Mouse (Mus musculus) common myeloid progenitor, adult 5-6 weeks (primary cell): ENCODE results near the gene Ptpru. TPM values are rescaled to one million over a fixed set of nuclear protein-coding genes. Genes with fewer than 3 reads are reported as not detected.
"Not testable (repeated sequence)": the region's sequence is repeated elsewhere in the genome, so short reads cannot be mapped to it uniquely, and the experiment has no call there.

ENCODE experiments used
- ATAC-seq: replicated peaks from 2 replicates; pipeline ENCODE4 v1.8.0; 2016; ENCODE audit warnings: low read depth, mild to moderate bottlenecking, moderate TSS enrichment, inconsistent platforms; ENCODE audit not compliant: poor library complexity, severe bottlenecking
- total RNA-seq: library from RNA; stranded (forward); fragments of 200-1000, 187-1606 nt; gene quantifications from 2 replicates; pipeline ENCODE4 v1.2.3, GENCODE M21; 2017

Gene Ptpru
- total RNA-seq, 1 experiment from 2014 or later = 0.27 TPM

DNA sequence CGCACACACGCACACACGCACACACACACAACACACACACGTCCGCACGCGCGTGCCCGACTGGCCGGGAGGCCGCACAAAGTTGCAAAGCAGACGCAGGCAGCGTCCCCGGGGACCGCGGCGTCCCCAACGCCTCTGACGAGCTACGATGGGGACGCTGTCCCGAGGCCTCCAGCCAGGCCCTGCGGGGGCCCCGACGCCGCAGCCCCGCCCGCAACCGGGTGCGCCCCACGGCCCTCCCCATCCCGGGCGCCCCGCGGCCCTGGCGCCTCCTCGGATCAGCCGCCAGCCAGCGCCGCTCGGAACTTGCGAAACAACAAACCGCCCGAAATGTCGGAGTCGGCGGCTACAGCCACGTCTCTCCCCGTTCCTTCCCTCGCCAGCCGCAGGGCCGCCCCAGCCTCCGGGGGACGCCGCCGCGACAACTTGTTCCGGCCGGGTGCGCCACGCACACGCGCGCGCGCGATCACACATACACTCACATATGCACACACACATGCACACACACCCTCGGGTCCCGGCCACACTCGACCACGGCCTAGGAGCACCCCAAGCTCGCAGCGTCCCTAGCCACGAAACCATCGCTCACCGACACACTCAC, 1.1 kb downstream of the Ptpru start:
- ATAC-seq = peak; percentile 21

DNA sequence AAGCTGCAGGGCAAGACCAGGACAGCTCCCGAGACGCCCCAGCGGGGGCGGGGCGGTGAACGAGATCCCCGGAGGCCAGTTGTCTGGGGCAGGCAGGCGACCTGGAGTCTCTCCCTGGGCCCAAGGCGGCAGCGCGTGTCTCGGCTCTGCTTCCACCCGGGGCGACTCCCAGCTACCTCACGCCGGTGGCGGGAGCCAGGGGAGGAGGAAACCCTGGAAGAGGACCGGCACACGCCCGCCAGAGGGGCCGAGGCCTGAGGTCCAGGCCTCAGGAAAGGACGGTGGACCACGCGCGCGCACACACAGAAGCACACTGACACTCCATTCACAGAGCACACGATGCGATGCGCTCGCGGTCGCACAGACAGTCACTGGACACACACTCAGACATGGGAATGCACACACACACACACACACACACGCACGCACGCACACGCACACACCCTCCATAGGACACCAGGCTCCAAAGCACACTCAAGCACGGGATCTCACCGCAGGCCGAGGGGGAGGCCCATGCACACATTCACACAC, 1.7 kb downstream of the Ptpru start:
- peak; percentile 30; the same call in 1 of the 2 replicates for ATAC-seq

DNA sequence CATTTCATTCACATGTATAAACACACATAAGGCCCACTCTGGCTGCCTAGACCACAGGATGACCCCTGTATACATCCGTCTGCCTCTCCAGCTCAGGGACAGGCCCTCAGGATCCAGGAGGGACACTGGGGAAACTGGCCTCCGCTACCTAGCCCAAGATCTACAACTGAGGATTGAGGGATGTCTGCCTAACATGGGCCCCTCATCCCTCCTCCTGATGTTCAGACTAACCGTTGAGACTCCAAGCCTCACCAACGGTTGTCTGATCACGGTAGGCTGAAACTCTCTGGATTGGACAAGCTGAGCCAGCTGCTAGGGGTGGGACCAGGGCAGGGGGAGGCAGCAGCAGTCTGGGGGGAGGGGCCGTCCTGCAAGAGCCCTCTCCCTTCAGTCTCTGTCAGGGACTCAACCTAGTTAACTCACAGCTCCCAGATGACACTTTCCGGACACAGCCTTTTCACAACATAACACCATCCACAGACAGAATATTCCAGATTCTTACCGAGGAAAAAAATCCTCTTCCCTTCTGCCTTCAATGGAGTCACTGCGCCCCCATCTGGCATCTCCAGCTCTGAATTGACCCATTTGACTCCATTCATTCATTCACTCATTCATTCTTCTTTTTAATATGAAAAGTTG, 4.0 kb downstream of the Ptpru start:
- ATAC-seq = no peak

DNA sequence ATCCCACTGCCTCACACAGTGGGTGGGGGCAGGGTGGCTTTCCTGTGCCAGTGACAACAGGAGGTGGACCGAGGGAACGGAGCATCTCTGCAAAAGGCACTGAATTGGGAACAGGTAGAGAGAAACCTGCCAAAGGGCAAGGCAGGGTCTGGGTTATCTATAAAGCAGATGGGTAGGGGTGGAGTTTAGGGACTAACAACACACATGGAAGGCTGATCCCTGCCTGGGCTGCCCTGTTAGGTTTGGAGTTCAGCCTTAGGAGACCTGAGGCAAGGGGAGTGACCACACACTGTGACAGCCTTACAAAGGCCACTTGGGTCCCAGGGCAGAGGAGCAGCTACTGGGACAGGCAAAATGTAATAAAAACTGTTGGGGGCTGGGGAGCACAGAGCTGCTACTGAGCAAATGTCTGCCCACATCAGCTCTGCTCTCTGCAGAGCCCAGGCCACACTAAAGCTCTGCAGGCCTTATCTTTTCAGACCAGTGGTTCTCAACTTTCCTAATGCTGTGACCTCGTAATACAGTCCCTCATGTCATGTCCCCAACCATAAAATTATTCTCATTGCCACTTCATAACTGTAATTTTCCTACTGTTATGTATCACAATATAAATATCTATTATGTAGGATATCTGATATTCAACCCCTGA, 5.2 kb downstream of the Ptpru start:
- ATAC-seq = no peak

DNA sequence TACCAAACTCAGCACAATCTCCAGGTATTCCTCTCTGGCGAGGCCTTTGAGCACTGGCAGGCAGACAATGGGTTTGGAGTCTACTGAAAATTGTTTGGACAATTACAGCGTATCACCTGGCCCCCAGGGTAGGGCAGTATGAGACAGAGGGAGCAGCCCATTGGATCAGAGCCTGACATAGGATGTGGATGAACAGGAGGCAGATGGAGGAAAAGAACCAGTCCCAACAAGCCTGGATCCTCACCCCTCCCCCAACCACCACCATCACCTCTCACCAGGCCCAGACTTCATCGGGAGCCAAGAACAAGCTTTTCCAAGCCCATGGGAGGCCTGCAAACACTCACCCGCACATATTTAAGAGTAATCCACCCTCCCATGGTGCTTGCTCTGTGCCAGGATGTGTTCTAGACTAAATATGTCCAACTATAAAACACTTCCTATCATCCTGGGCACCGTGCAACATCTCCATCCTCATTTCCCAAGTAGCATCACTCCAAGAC, 6.5 kb downstream of the Ptpru start:
- ATAC-seq = no peak

DNA sequence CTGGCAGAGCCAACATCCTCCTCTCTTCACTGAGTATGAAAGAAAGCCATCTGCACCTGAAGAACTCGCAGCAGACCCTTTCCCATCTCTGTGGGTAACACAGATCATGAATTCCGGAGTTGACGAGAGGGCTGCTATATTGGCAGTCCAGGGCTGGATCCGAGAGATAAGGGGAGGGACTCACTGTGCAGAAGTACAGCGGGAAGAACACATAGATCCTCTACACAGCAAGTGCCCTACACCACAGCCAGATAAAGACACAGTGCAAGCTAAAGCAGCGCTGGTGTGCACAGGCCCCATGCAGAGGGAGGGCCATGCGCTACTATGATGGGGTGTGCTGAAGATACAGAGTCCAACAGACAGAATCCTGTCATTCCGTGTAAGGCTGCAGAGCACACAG, 9.0 kb downstream of the Ptpru start:
- no peak for ATAC-seq

DNA sequence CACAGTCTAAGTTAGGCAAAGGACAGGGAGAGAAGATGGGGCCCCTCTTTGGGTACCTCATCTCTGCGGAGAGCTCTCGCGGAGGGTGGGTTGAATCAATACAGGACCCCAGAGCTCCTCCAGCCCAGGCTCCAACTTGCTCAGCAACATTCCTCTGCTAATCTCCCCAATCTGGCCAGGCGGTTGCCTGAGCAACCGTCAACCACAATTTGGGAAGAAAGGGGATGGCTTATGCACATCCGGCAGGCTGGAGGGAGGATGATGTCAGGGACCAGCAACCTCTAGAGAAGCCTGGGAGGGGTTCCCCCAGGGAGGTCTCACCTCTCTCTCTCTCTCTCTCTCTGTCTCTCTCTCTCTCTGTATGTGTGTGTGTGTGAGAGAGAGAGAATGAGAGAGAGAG, 11.2 kb downstream of the Ptpru start:
- no peak for ATAC-seq

DNA sequence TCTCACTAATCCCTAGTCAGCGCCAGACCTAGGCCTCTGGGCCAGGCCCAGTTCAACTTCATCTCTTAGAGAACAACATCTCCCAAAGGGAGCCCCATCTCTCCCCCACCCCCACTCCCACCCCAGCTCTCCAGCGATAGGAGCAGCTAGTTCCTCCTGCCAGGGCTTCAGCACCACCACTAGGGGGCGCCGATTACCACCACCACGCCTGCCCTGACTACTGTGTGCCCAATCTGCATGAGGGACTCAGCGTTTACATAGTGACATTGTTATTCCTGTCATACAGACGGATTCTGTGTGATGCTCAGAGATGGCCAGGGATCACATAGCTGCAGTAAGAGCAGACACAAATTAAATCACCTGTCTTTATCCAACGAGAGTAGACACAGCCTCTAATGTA, 12.3 kb downstream of the Ptpru start:
- peak; percentile 84 for ATAC-seq

DNA sequence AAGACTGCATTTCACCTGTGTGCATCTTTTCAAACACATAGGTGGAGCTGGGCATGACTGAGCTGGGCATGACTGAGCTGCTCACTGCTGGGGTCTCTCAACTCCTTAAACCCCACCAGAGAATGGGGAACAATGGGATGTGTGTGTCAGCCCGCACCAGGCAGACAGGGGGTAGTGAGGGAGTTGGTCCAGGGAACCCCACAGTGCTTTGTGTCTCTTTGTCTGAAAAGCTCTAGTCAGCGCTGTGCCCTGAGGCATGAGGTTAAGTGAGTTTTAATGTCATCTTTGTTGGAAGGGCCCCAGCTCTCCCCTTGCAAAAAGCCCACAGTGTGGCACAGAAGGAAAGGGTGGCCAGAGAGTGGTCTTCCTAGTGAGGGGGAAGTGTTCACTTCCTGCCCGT, 13.1 kb downstream of the Ptpru start:
- ATAC-seq = no peak

DNA sequence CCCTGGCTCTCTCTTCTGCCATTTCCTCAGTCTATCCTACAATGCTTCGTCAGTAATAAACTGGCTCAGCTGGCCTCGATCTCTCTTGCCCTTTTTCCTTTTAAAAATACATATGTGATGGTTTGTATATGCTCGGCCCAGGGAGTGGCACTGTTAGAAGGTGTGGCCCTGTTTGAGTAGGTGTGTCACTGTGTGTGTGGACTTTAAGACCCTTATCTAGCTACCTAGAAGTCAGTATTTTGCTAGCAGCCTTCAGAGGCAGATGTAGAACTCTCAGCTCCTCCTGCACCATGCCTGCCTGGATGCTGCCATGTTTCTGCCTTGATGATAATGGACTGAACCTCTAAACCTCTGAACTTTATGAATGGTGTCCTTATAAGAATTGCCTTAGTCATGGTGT, 15.5 kb downstream of the Ptpru start:
- ATAC-seq = no peak

DNA sequence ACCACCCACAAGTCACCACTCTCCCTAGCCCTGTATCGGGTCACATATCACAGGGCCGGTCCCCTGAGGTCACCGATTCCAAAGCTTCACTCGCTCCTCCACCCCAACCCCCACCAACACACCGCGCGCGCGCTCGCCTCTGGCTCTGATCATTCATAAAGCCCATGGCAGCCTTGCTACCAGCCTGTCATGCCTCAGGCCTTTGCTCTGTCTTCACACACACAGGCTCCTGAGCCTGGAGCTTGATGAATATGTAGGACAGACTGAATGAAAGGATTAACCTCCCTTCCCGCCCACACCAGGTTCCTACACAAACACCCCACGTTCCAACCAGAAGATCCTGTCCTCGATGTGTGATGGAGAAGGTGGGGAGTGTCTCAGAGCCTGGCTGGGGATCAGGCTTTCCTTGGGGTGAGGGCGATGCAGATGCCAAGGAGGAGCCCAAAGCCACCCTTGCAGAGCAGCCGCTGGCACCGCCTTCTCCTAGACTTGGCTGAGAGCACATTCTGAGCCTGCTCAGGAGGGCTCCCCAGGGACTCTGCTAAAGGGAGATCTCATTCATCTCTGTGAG, 16.8 kb downstream of the Ptpru start:
- ATAC-seq = no peak

DNA sequence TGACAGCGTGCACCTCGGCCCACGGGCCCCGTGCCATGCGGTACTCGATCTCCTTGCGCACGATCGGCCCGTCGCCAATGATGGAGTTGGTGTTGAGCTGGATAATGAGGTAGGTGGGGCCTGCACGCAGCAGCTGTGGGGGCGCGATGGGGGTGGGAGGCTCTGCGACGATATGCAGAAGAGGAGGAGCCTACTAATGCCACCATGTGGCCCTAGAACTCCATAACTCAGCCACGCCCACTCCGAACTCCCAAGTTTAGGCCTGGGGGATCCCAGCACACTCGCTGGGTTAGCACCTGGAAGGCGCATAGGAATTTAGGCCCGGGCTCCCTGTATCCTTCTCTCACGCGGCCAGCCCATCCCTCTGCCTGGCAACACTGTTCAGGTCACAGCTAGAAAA, 19.2 kb downstream of the Ptpru start:
- ATAC-seq = no peak

DNA sequence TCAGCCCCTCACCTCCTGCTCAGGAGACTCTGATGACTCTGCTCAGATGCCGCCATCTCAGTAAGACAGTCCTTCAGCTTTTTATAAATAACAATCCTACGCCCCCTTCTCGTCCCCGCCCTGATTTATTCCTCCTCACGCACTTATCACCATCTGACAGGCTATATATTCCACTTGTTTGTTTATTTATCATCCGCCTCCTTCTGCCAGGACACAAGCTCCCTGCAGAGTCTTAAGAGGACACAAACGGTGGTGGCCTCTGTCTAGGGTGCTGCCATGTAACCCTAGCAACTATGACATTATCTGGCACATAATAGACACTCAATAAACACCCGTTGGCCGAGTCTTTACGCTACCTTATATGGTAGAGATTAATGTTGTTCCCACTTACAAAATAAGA, 22.3 kb downstream of the Ptpru start:
- no peak for ATAC-seq

DNA sequence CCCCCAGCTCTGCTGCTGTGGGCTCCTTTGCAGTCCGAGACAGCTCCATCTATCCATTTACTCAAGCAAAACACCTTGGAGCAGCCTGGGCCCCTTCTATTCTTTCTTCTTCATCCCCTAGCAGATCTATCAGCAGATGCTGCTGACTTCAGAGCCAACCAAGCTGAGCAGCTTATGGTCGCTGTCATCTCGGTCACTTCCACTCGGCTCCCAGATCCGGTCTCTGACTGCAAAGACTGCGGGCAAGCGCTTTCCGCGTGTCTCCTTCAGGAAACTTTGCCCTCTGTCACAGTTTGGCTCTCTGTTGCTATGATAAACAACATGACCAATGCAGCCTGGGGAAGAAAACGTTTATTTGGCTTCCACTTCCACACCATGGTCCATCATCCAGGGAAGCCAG, 23.2 kb downstream of the Ptpru start:
- ATAC-seq = no peak

DNA sequence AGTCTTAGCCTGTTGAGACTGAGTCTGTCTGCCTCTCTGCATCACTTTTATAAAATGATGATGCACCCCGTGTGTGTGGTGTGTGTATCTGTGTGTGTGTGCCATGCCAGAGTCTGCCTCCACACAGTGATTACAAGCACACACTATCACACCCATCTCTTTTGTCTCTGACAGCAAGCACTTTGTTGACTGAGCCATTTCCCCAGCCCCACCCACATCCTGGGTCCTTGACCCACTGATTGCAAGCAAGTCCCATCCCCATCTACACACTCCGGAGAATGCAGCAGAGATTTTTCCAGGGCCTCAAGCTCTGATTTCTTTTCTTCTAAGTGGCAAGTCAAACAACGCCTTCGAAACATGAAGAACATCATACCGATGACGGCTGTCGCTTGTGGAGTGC, 24.3 kb downstream of the Ptpru start:
- ATAC-seq = no peak

DNA sequence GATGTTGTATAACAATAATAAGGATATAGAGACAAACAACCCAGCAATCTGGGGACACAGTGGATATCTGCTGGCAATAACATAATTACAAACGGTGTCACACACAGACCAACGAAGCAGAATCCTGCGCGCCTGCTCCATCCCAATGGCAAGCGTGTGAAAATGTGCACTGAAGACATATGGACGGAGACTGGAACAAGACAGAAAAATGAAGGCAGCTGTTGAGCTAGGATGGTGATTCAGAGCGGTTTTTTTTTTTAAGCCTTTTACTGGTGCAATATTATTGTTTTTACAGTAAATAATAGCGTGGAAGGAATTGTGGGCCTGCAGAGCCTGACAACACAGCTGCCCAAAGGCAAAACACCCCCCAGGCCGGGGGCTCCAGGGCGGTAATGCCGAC, 25.6 kb downstream of the Ptpru start:
- no peak for ATAC-seq

DNA sequence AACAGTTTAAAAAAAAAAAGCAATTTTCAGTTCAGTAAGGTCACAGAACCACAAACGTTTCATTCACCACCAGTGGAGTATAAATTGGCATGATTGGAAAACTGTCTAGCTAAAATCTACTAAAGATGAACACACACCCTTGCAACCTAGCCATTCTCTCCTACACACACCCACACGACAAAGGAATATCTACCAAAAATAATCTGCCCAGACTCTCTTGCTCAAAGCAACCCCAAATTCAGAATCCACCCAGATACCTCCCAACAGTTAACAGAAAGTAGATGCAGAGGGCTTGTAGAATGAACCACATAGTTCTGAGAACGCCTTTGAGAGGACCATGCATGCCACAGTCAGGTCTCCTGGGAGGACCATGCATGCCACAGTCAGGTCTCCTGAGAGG, 32.8 kb downstream of the Ptpru start:
- no peak for ATAC-seq

DNA sequence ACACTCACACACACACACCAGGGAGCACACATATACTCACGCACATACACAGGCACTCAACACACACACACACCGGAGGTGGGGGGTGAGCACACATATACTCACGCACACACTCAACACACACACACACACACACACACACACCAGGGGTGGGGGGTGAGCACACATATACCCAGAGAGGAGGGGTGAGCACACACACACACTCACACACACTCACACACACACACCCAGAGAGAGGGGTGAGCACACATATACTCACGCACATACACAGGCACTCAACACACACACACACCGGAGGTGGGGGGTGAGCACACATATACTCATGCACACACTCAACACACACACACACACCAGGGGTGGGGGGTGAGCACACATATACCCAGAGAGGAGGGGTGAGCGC, 33.4 kb downstream of the Ptpru start:
- not testable (repeated sequence) for ATAC-seq

DNA sequence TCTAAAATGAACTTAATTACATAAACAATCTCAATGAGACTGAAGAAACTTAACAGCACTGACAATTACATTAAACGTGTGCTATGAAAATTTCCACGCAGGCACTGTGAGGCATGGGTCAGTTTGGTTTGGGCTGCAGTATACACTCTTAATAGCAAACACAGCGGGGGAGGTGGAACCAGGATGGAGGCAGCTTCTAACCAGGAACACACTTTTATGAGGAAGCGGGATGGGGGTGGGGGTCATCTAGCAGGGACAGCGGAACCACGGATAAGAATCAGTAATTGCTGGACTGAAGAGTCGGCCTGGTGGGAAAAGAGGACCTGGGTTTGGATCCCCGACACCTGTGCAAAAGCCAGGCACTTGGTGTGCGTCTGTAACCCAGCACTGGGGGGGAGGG, 34.2 kb downstream of the Ptpru start:
- no peak for ATAC-seq

DNA sequence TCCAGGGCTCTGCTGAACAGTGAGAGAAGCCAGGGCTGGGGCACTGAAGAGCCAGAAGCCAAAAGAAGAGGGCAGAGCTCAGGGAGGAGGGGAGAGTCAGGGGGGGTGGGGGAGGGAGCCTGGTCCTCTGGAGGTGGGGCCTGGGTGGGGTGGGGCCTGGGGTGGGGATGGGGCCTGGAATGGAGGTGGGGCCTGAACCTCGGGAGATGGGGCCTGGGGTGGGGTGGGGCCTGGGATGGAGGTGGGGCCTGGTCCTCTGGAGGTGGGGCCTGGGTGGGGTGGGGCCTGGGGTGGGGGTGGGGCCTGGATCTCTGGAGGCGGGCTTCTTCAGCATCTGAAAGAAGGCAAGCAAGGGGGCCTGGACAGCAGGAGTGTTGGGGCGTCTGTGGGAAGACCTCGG, 39.1 kb downstream of the Ptpru start:
- ATAC-seq = no peak

DNA sequence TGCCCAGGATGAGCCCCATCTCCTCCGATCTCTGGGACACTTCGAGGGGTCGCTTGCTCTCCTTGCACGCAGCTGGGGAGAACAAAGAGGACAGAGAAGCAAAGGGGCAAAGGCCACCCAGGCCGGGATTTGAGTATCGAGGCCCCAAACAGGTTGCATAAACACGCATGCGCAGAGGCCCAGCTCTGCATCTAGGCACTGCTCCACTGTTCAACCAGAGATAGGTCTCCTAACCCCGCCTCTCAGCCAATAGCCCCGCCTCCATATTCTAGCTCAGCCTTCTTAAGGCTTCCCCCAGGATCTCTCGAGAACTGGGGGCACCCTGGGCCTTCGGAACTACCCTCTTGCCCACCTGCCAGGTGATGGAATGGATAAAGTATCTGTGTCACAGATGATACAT, 40.2 kb downstream of the Ptpru start:
- no peak for ATAC-seq
